Mouse (Mus musculus) telencephalon, adult 2 months (tissue): ENCODE measurements around the gene Sorcs2.

Source experiments
- DNase-seq: peaks from one replicate; pipeline ENCODE4 v3.0.0-alpha.2; 2011; ENCODE audit warnings: low read depth, low spot score

Sorcs2 gene

DNA sequence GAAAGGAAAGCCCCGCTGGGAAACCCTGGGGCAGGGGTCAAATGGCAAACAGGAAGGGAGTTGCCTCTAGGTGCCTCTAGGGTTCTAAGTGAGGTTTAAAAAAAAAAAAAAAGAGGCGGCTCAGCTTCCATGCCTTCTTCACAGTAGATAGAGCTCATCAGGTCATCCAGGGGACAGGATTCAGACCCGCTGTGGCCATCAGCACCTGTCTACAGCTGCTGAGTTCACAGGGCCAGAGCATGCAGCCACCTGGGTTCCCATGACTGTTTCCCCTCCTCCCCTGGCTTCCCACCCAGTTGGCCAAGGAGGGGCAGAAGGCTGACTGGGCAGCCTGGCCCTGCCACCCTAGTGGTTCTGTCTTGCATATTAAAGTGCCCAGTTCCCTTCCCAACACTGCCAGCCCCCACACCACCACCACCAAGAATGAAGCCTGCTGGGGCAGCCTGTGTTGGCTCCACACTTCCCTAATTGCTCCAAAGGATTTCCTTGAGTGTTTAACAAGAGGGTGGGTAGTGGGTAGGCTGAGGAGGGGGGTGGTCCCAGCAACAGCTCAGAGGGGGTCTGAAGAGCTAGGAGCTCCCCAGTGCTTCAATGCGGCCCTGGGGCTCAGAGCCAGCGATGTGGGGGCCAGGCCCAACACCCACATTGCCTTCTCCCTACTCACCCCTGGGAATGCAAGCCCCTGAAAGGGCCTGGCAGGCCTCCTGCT, 38.2 kb downstream of the Sorcs2 start:
- no peak for DNase-seq

DNA sequence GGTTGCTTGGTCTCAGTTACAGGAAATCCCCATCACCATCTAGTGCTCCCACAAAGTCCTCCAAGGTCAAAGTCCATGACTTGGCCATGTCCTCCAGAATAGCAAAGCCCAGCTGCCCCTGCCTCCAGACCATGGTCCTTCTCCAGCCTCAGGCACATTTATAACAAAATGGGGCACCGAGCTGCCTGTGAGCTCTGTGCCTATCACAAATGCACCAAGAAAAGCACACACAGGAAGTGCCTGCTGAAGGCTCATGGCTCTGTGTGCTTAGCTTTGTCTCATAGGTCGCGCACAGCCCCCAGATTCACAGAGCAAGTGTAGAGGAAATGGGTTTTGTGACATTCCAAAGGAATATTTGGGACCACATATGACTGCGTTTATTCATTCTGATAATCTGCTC, 39.8 kb downstream of the Sorcs2 start:
- DNase-seq: no peak

DNA sequence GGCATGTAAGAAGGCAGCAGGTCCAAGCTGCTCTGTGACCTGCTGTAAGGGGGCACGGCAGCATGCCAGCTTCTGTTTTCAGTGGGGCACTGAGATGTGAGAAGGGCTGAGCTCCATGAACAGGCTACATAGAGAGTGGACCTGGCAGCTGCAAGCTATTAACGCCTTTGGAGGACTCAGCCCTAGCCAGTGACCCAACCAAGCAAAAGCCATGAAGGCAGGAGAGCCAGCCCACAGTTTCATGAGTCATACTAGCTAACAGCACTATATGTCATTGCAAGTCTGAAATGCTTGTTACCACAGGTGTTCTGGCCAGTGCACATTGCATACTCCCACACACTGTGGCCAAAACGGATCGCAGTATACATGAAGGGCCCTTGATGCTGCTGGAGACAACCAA, 41.3 kb downstream of the Sorcs2 start:
- DNase-seq: no peak

DNA sequence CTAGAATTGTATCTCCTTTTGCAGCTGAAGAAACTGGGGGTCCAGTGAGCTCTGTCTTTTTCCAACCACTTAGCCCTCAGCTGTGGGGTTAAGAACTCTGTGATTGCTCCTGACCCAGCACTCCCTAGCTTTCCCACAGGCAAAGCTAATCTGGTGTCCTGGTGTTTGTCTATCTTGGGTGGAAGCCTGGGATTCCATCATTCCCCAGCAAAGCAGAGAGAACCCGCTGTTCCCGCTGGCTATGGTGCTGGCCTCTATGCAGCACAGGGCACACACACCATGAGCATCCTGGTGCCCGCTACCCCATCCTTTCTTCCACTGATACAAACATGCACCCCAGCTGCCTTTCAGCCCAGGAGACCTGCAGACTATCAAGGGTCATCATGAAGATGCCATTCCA, 42.3 kb downstream of the Sorcs2 start:
- DNase-seq: no peak

DNA sequence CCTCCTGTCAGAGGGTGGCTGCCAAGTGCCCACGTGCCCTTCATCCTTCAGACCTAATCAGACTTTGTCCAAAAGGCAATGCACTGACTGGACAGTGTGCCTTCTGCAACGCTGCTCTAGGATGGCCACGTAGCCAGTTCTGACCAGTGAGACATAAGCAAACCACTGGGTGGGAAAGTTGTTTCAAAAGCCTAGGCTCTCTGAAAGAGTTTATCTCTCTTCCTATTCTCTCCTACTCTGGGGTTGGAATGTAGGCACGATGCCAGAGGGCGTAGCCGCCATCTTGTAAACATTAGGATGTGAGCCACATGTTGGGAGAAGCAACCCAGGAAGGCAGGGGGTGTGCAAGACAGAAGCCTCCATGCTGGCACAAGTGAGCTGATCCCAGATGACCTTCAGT, 44.3 kb downstream of the Sorcs2 start:
- DNase-seq: no peak

DNA sequence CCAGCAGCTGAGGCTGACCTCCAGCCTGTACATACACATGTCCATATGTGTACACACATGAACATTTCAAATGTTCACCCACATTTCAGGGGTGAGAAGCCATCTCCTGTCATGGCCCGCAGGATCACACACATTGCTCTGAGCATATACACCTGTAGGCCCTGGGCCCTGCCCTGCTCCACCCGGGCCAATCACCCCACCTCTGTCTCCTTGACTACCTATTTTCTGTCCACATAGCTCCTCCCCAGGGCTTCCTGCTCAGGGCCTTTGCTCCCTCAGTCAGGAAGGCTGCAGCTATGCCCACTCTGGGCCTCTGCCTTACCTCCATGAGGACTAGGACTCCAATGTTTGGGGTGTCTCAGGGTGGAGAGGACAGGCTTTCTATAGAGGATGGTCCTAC, 44.7 kb downstream of the Sorcs2 start:
- DNase-seq: no peak

DNA sequence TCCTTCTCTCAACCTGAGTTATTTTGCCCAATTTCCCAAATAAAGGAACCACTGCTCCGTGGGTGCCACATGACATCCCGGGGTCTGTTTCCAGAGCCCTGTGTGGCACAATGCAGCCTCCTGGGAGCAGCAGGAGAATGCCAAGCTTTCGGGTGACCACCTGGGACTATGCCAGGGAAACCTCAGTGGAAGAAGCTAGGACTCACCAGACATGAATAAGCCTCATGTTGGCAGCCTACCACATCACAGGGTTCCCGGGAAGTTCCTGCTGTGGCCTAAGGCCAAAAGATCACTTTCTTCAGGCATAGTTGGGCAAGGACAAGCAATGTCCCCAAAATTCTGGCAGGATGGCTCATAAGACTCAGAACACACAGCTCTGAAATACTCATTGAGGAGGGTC, 51.2 kb downstream of the Sorcs2 start:
- DNase-seq: no peak

DNA sequence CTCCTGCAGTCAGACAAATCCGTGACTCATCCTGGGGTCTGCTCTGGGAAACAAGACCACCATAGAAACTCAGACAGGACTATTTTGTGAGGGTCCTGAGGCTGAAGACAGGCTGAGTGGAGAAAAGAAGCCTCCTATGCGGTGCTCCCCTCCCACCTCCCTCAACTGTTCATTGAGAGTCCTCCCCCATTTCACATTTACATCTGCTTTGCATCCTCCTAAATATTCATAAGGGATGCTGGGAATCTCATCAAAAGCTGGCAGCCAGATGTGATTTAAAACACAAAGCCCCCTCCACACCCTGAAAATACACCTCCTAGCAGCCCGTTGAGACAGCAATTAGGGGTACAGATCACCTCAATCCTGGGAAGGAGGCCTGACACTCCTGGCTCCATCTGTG, 58.7 kb downstream of the Sorcs2 start:
- no peak for DNase-seq

DNA sequence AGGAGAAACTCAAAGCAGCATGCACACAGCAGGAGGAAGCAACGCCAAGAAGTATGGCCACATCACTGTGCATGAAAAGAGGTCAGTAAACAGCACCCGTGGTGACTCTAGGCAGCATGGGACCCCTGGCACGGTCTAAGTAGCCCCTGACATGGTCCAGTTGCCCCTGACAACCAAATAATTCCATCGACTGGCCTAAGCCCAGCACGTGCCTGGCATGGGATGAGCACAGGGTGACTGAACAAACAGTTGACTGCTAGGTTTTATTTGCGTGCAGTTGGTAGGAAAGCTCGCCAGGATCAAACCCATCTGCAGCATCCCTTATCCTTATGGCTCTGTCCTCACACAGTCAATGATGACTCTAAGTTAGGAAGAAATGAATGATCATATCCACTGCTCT, 61.7 kb downstream of the Sorcs2 start:
- DNase-seq: no peak

DNA sequence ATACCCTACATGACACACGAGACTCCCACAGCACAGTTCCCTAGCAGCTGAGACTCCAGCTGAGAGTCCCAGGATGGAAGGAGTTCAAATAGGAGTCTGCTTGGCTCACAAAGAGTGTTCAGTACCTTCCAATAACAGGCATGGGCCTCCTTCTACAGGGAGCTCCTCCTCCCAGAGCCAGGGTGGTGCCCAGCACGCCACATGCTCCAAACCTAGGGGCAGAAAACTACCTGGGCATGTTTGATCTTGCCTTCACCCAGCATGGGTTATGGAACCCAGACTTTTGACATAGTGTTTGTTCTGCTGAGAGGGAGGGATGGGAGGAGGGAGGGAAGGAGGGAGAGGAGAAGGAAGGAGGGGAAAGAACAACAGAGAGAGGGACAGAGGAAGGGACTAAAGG, 62.3 kb downstream of the Sorcs2 start:
- DNase-seq: no peak

DNA sequence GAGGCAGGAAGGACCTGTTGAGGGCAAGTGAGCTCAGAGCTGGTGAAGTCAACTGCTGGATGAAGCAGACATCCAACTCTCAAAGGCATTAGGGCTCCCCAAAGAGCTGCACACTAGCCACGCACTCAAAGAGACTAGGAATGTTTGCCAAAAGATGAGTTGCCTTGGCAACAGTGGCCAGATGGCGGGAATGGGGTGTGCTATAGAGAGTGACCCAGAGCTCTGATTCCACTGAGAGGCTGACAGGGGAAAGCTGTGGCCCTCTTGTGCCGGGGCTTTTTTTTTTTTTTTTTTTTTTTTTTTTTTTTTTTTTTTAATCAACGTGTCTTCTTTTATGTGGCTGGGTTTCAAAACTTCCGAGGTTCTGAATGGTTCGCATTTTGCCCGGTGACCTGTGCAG, 63.7 kb downstream of the Sorcs2 start:
- DNase-seq: no peak

DNA sequence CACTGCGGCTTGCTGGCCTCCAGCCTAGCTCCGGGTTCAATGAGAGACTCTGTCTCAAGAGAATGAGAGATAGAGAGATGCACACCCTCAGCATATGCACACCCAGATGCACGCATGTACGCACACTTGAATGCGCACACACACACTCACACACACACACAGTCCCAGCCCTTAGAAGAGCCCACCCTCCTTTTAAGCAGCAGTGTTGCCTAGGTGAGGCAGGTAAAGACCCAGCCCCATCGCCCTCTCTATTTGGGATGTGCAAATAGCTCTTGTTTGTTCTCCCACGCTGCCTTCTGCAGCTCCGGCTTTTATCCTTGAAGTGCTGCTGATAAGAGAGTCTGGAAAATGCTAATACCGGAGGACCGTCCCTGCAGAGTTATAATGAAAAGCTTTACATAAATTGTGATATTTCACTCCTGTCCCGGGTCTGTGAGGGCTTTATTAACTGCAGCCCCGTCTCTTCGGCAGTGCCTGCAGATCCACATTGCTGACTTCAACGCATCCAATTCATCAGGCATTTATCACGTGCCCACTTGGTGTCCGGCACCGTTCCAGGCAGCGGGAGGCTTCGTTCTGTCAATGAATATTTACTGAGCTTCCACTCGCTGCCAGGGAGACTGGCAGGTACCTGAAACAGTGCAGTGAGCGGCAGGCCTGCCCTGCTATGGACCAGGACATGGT, 67.3 kb downstream of the Sorcs2 start:
- DNase-seq: no peak

DNA sequence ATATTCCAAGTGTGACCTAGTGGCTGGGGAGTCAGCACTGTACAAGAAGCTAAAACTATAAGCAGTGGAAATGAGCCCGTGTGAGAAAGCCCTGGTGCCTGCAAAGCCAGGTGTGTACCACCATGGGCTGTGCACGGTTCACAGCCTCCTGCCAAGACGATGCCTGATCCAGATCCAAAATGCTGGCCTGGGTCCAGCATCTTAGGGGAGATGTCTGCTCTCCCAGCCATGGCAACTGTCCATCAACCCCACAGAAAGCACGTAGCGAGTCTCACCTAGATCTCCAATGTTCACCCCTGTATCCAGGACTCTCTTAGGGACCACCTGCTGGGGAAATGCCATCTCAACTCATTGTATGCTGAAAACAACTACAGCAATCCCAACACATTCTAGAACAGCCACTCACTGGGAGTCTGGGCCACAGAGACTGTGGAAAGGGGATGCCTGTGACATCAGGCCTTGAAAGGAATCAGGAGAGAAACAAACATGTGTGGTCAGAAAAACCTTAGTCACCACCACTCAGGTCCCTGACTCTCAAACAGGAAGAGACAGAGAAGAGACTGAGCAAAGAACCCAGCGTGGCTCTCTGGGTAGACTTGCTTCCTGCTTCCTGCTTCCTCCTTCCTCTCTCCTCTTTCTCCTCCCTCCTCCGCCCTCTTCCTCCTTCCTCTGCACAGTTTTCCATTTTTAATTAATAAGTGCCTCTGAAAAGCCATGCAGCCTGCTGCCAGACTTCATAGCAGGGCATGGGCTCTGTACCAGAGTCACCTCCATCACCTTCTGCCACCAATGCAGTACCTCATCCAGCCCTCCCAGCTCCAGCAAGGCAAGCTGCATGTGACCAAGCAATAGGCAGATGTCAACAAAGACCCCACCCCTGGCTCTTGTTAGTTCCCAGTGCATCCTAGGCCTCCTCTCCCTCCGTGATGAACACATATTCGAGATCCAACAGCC, 71.6 kb downstream of the Sorcs2 start:
- DNase-seq: no peak

DNA sequence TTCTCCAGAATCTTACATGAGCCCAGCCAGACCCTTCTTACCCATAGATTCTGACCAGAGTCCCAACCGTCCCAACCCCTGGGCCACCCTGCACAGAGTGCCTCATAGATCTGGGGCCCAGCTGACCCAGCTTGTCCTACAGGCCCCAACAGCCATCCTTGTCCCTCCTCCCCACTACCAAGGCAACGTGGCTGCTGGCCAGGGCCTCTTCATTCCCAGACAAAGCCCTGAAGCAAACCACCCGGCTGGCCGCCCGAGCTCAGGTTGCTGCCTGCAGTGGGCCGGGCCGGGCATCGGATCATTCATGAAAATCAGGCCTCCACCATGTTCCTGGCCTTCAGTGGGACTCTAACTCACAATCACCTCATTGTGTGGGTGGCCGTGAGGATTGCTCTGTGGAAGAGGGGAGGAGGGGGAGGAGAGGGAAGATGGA, 73.8 kb downstream of the Sorcs2 start:
- DNase-seq: no peak

DNA sequence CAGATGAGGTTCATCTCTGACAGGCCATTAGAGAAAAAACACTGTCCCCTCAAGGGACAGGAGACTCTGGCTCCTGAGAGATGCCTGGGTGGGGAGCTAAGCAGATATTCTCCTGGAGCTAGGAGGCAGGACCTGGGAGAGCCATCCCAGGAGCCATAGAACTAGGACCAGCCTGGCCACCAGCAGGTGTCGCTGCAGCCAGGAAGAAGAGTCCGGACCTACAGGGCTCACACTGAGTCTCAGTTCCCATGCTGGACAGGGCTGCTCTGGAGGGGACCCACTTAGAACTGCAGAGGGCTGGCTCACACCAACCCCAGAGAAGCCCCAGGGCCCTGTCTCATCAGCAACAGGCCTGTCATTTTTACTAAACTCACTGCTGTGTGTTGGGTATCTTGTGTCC, 74.4 kb downstream of the Sorcs2 start:
- no peak for DNase-seq

DNA sequence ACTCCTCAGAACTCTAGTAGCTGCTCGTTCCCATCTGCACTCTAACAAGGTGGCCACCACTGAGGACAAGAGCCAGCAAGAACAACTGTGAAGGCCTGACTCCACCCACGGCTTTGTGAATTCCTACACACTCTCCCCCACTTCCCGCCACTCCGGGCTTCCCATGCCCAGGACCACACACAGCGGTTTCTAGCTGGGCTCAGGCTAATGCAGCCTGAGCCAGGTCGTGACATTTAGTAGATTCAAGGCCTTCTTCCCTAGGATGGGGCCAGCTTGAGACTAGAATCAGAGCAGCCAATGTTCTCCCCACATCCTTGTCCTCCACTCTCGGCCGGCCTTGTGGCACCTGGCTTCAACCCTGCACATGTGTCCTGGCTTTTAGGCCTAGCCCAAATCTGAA, 76.4 kb downstream of the Sorcs2 start:
- DNase-seq: no peak

DNA sequence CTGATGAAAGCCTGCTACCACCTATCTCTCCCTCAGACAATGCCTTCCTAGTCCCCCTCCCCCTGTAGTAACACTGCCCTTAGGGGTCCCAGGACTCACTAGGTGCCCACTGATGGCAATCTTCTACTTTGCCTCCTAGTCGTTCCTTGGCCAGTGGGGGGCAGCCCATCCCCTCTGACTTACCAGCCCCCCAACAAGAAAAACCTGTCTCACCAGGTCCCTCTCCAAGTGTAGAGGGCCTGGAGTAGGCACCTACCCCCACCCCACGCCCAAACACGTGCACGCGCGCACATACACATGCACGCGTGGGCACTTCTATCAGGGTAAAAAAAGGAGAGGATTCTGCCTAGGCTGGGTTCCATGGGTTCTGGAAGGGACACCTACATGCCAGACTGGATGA, 77.3 kb downstream of the Sorcs2 start:
- no peak for DNase-seq

DNA sequence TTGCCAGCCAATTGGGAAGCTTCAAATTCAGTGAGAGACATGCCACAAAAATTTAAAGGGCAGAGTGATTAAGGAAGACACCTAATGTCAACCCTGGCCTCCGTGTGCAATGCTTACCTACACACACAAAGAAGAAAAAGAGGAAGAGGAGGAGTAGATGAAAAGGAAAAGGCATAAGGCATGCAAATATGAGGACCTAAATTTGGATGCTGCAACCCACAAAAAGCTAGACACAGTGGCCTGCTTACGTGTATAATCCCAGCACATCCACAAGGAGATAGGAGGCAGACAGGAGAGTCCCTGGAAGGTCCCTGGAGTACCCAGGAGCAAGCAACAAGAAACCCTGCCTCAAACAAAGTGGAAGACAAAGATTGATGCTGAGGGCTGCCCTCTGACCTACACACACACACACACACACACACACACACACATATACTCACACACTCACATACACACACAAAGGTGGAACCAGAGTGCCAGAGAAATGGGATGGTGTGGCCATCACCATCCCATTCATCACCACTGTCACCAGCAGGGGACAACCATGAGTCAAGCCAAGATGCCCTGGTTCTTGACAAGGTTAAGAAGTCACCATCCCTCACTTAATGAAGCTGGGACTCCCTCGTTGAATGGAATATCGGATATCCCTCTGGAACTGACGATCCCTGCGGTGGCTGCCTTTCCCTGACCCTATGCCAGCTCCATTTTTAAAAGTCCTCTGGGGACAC, 80.1 kb downstream of the Sorcs2 start:
- DNase-seq: no peak

DNA sequence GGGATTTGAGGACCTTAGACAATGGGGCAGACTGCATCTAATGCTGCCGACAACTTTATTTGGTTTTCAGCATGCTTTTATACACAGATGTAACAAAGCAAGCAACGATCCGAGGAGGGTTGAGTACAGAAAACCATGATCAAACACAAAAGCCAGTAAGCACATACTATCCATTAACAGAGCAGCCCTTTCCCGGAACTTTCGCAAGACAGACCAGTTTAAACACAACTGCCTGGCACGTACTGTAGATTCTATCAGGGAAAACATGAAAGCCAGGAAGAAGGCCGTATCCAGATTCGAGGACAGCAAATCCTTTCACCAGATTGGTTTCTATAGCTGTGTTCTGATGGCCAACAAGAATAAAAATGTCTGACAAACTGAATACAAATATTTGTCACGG, 82.8 kb downstream of the Sorcs2 start:
- DNase-seq: no peak

DNA sequence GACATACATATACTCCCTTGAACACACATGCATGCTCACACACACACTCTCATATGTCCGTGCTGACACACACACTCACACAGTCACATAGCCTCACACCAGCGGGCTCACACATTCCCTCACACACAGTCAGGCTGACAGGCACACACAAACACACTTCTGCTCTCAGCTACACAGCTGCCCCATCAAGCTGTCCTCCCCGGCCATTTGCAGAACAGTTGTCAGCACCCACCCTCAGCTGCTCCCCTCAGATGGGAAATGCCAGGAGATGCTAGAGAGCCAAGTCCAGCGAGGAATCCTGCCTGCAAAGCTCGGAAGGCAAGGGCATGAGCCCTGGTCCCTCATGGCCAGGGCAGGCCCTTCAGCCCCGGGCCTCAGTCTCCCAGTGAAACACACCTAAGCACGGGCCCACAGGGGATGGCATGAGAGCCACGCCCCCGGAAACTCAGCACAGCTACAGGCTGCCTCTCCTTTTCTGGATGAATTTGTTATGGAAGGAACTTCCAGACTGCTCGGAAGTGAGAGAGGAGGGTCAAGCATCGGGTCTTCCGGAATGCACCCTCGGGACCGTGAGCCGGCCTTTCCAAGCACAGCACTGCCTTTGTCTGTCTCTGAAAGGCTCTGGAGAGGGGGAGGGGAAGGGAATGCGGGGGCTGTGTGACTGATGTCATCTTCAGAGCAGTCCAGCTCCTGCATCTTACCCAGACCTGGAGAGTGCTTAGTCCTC, 84.4 kb downstream of the Sorcs2 start:
- DNase-seq: no peak

DNA sequence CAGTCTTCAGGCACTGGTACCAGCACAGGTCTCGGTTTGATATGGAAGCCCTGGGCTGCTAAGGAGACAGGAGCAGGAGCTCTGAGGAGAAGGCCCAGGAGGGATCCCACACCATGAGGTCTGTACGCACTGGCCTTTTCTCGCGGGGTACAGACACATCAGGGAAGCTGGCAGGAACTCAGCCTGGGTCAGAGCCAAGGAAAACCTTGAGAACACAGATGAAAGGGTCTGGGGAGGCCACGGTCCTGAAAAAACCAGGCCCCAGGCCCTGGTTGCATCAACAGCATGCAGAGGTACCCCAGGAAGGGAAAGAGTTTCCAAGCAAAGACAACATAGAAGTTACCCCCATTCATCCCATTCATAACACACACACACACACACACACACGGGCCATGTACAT, 85.0 kb downstream of the Sorcs2 start:
- DNase-seq: no peak
